Mouse (Mus musculus): ENCODE measurements around the gene Zfp362. TPM values are rescaled to one million over a fixed set of nuclear protein-coding genes. Genes with fewer than 3 reads are reported as not detected.

Zfp362 gene
- polyA plus RNA-seq, 1 experiment from 2014 or later, result 18.2 TPM

- Histone ChIP-seq H3K27ac (ENCODE audit: low read length) (no peak overlapping the region), H3K4me2 (ENCODE audit: low read depth, low read length) (no peak overlapping the region), H3K36me3 (ENCODE audit: control insufficient read depth, insufficient read depth) (peaks cover 30% of the 10 kb centered on the region), H3K9me3 (replicated peaks; ENCODE audit: control insufficient read depth, low read length) (no peaks in the 10 kb centered on the region), H3K4me1 (ENCODE audit: control insufficient read depth, insufficient read depth, low read length) (peaks cover 11% of the 10 kb centered on the region), H3K27me3 (ENCODE audit: control insufficient read depth, insufficient read depth, low read length) (no peaks in the 10 kb centered on the region), H3K9ac (ENCODE audit: low read length) (no peak overlapping the region), H3K4me3 (ENCODE audit: low read length) (no peak overlapping the region)
- WGBS, result 63% methylated on average over 18 of the region's 18 CpGs
- ATAC-seq (replicated peaks; ENCODE audit: extremely low read depth, insufficient read depth, low FRiP score), result no peak
Measured at GRCm38 (mm10) chr4:128789646-128790045, 16.2 kb downstream of the Zfp362 start.

- H3K27me3 ChIP-seq (ENCODE audit: control insufficient read depth, insufficient read depth, low read length), result no peaks in the 10 kb centered on the region
- H3K9ac ChIP-seq (ENCODE audit: low read length), result no peak overlapping the region
- no peaks in the 10 kb centered on the region for H3K9me3 ChIP-seq (replicated peaks; ENCODE audit: control insufficient read depth, low read length)
- no peak overlapping the region for H3K4me2 ChIP-seq (ENCODE audit: low read depth, low read length)
- WGBS, result 93% methylated on average over 4 of the region's 4 CpGs
- no peak for ATAC-seq (replicated peaks; ENCODE audit: extremely low read depth, insufficient read depth, low FRiP score)
- no peak overlapping the region for H3K27ac ChIP-seq (ENCODE audit: low read length)
- peaks cover 38% of the 10 kb centered on the region for H3K36me3 ChIP-seq (ENCODE audit: control insufficient read depth, insufficient read depth)
- H3K4me3 ChIP-seq (ENCODE audit: low read length), result no peak overlapping the region
- H3K4me1 ChIP-seq (ENCODE audit: control insufficient read depth, insufficient read depth, low read length), result no peaks in the 10 kb centered on the region
Measured at GRCm38 (mm10) chr4:128788108-128788507, 17.7 kb downstream of the Zfp362 start.

- Histone ChIP-seq H3K9ac (ENCODE audit: low read length) (no peak overlapping the region), H3K9me3 (replicated peaks; ENCODE audit: control insufficient read depth, low read length) (no peaks in the 10 kb centered on the region), H3K36me3 (ENCODE audit: control insufficient read depth, insufficient read depth) (peaks cover 38% of the 10 kb centered on the region), H3K27me3 (ENCODE audit: control insufficient read depth, insufficient read depth, low read length) (no peaks in the 10 kb centered on the region), H3K4me2 (ENCODE audit: low read depth, low read length) (no peak overlapping the region), H3K4me3 (ENCODE audit: low read length) (no peak overlapping the region), H3K4me1 (ENCODE audit: control insufficient read depth, insufficient read depth, low read length) (no peaks in the 10 kb centered on the region), H3K27ac (ENCODE audit: low read length) (no peak overlapping the region)
- no peak for ATAC-seq (replicated peaks; ENCODE audit: extremely low read depth, insufficient read depth, low FRiP score)
- WGBS, result 90% methylated on average over 24 of the region's 24 CpGs
Measured at GRCm38 (mm10) chr4:128787023-128787939, 18.6 kb downstream of the Zfp362 start.

GRCm38 (mm10) chr4:128785921-128786654 is 19.8 kb downstream of the Zfp362 start:
- no peak overlapping the region for H3K4me2 ChIP-seq (ENCODE audit: low read depth, low read length)
- peaks cover 42% of the 10 kb centered on the region for H3K36me3 ChIP-seq (ENCODE audit: control insufficient read depth, insufficient read depth)
- H3K9me3 ChIP-seq (replicated peaks; ENCODE audit: control insufficient read depth, low read length), result no peaks in the 10 kb centered on the region
- 90% methylated on average over 11 of the region's 11 CpGs for WGBS
- H3K27ac ChIP-seq (ENCODE audit: low read length), result no peak overlapping the region
- ATAC-seq (replicated peaks; ENCODE audit: extremely low read depth, insufficient read depth, low FRiP score), result no peak
- H3K9ac ChIP-seq (ENCODE audit: low read length), result no peak overlapping the region
- H3K27me3 ChIP-seq (ENCODE audit: control insufficient read depth, insufficient read depth, low read length), result no peaks in the 10 kb centered on the region
- H3K4me1 ChIP-seq (ENCODE audit: control insufficient read depth, insufficient read depth, low read length), result no peaks in the 10 kb centered on the region
- no peak overlapping the region for H3K4me3 ChIP-seq (ENCODE audit: low read length)

GRCm38 (mm10) chr4:128784950-128785631 is 20.8 kb downstream of the Zfp362 start:
- Histone ChIP-seq H3K4me3 (ENCODE audit: low read length) (no peak overlapping the region), H3K9ac (ENCODE audit: low read length) (no peak overlapping the region), H3K9me3 (replicated peaks; ENCODE audit: control insufficient read depth, low read length) (no peaks in the 10 kb centered on the region), H3K4me2 (ENCODE audit: low read depth, low read length) (no peak overlapping the region), H3K36me3 (ENCODE audit: control insufficient read depth, insufficient read depth) (peaks cover 46% of the 10 kb centered on the region), H3K27me3 (ENCODE audit: control insufficient read depth, insufficient read depth, low read length) (no peaks in the 10 kb centered on the region), H3K4me1 (ENCODE audit: control insufficient read depth, insufficient read depth, low read length) (no peaks in the 10 kb centered on the region), H3K27ac (ENCODE audit: low read length) (no peak overlapping the region)
- WGBS, result 89% methylated on average over 15 of the region's 15 CpGs
- no peak for ATAC-seq (replicated peaks; ENCODE audit: extremely low read depth, insufficient read depth, low FRiP score)

GRCm38 (mm10) chr4:128782645-128783044 is 23.2 kb downstream of the Zfp362 start:
- ATAC-seq (replicated peaks; ENCODE audit: extremely low read depth, insufficient read depth, low FRiP score), result no peak
- 45% methylated on average over 4 of the region's 4 CpGs for WGBS
- no peak overlapping the region for H3K4me2 ChIP-seq (ENCODE audit: low read depth, low read length)

GRCm38 (mm10) chr4:128782037-128782436 is 23.8 kb downstream of the Zfp362 start:
- no peaks in the 10 kb centered on the region for H3K9me3 ChIP-seq (replicated peaks; ENCODE audit: control insufficient read depth, low read length)
- no peaks in the 10 kb centered on the region for H3K4me1 ChIP-seq (ENCODE audit: control insufficient read depth, insufficient read depth, low read length)
- no peak overlapping the region for H3K4me2 ChIP-seq (ENCODE audit: low read depth, low read length)
- H3K36me3 ChIP-seq (ENCODE audit: control insufficient read depth, insufficient read depth), result peaks cover 40% of the 10 kb centered on the region
- H3K27me3 ChIP-seq (ENCODE audit: control insufficient read depth, insufficient read depth, low read length), result no peaks in the 10 kb centered on the region
- no peak overlapping the region for H3K9ac ChIP-seq (ENCODE audit: low read length)
- ATAC-seq (replicated peaks; ENCODE audit: extremely low read depth, insufficient read depth, low FRiP score), result no peak
- no peak overlapping the region for H3K27ac ChIP-seq (ENCODE audit: low read length)
- 76% methylated on average over 7 of the region's 7 CpGs for WGBS
- no peak overlapping the region for H3K4me3 ChIP-seq (ENCODE audit: low read length)

More at GRCm38 (mm10) chr4:128782645-128783044, 23.2 kb downstream of the Zfp362 start:
- Histone ChIP-seq H3K9me3 (replicated peaks; ENCODE audit: control insufficient read depth, low read length) (no peaks in the 10 kb centered on the region), H3K36me3 (ENCODE audit: control insufficient read depth, insufficient read depth) (peaks cover 41% of the 10 kb centered on the region), H3K4me1 (ENCODE audit: control insufficient read depth, insufficient read depth, low read length) (no peaks in the 10 kb centered on the region), H3K27me3 (ENCODE audit: control insufficient read depth, insufficient read depth, low read length) (no peaks in the 10 kb centered on the region), H3K27ac (ENCODE audit: low read length) (no peak overlapping the region), H3K4me3 (ENCODE audit: low read length) (no peak overlapping the region), H3K9ac (ENCODE audit: low read length) (no peak overlapping the region)

- H3K4me3 ChIP-seq (ENCODE audit: low read length), result no peak overlapping the region
- 83% methylated on average over 11 of the region's 11 CpGs for WGBS
Measured at GRCm38 (mm10) chr4:128777593-128777992, 28.3 kb downstream of the Zfp362 start.

More at GRCm38 (mm10) chr4:128777593-128777992, 28.3 kb downstream of the Zfp362 start:
- no peaks in the 10 kb centered on the region for H3K4me1 ChIP-seq (ENCODE audit: control insufficient read depth, insufficient read depth, low read length)
- no peak for ATAC-seq (replicated peaks; ENCODE audit: extremely low read depth, insufficient read depth, low FRiP score)
- no peaks in the 10 kb centered on the region for H3K27me3 ChIP-seq (ENCODE audit: control insufficient read depth, insufficient read depth, low read length)
- H3K9me3 ChIP-seq (replicated peaks; ENCODE audit: control insufficient read depth, low read length), result no peaks in the 10 kb centered on the region
- no peak overlapping the region for H3K9ac ChIP-seq (ENCODE audit: low read length)
- H3K36me3 ChIP-seq (ENCODE audit: control insufficient read depth, insufficient read depth), result peaks cover 38% of the 10 kb centered on the region
- no peak overlapping the region for H3K27ac ChIP-seq (ENCODE audit: low read length)
- no peak overlapping the region for H3K4me2 ChIP-seq (ENCODE audit: low read depth, low read length)
